Mouse (Mus musculus) heart, adult 9 months (tissue): ENCODE results near the gene Zmynd12.

Experiments
- DNase-seq, 2 experiments: peaks; one replicate each; pipeline ENCODE4 v3.0.0; 2022; ENCODE audit warnings: low spot score in 2 of 2

Gene Zmynd12

GRCm38 (mm10) chr4:119422294-119422964 lies at the start of gene Zmynd12, which contains the start of gene Ppcs:
Zmynd12 (plus strand) TSS chr4:119422814.
Ppcs (minus strand) TSS chr4:119422420.
- DNase-seq = peak; percentile 89 to 90

GRCm38 (mm10) chr4:119381471-119382190 lies 41.0 kb upstream of the Zmynd12 start:
- no peak for DNase-seq

- no peak for DNase-seq
Observed at GRCm38 (mm10) chr4:119389184-119389583, 33.4 kb upstream of the Zmynd12 start.

GRCm38 (mm10) chr4:119390369-119390768 lies 32.2 kb upstream of the Zmynd12 start:
- DNase-seq = no peak

GRCm38 (mm10) chr4:119398751-119399150 lies 23.9 kb upstream of the Zmynd12 start:
- DNase-seq = no peak

- no peak for DNase-seq
Observed at GRCm38 (mm10) chr4:119400896-119401295, 21.7 kb upstream of the Zmynd12 start.

GRCm38 (mm10) chr4:119403431-119403830 lies 19.2 kb upstream of the Zmynd12 start:
- DNase-seq = no peak

- no peak for DNase-seq
Observed at GRCm38 (mm10) chr4:119411877-119412650, 10.6 kb upstream of the Zmynd12 start.

- DNase-seq = no peak
Observed at GRCm38 (mm10) chr4:119412791-119413190, 9.8 kb upstream of the Zmynd12 start.

- peak; percentile 82 to 89 for DNase-seq
Observed at GRCm38 (mm10) chr4:119415072-119415753, 7.4 kb upstream of the Zmynd12 start, which contains the start of gene Ccdc30. Ccdc30 (minus strand) TSS chr4:119415521.

GRCm38 (mm10) chr4:119417270-119417669 lies 5.3 kb upstream of the Zmynd12 start:
- no peak for DNase-seq

GRCm38 (mm10) chr4:119417894-119418293 lies 4.7 kb upstream of the Zmynd12 start:
- DNase-seq = no peak

- no peak for DNase-seq
Observed at GRCm38 (mm10) chr4:119421191-119421590, 1.4 kb upstream of the Zmynd12 start.

GRCm38 (mm10) chr4:119421921-119422293 lies 707 bp upstream of the Zmynd12 start:
- no peak for DNase-seq

GRCm38 (mm10) chr4:119425077-119425476 lies 2.5 kb downstream of the Zmynd12 start:
- no peak for DNase-seq

- no peak for DNase-seq
Observed at GRCm38 (mm10) chr4:119425601-119426000, 3.0 kb downstream of the Zmynd12 start.

- no peak for DNase-seq
Observed at GRCm38 (mm10) chr4:119427680-119428079, 5.1 kb downstream of the Zmynd12 start.

- no peak for DNase-seq
Observed at GRCm38 (mm10) chr4:119430678-119431077, 8.1 kb downstream of the Zmynd12 start.

- no peak for DNase-seq
Observed at GRCm38 (mm10) chr4:119437936-119438335, 15.3 kb downstream of the Zmynd12 start.

GRCm38 (mm10) chr4:119441836-119442235 lies 19.2 kb downstream of the Zmynd12 start:
- no peak for DNase-seq

- no peak for DNase-seq
Observed at GRCm38 (mm10) chr4:119442539-119442938, 19.9 kb downstream of the Zmynd12 start.

- no peak for DNase-seq
Observed at GRCm38 (mm10) chr4:119447261-119447660, 24.6 kb downstream of the Zmynd12 start.
